Mouse (Mus musculus) cerebellum, adult 8-10 months (tissue): ENCODE results near the gene Cyp46a1.

ENCODE experiments used
- DNase-seq: peaks from one replicate; pipeline ENCODE4 v3.0.0; 2022

Gene Cyp46a1

DNA sequence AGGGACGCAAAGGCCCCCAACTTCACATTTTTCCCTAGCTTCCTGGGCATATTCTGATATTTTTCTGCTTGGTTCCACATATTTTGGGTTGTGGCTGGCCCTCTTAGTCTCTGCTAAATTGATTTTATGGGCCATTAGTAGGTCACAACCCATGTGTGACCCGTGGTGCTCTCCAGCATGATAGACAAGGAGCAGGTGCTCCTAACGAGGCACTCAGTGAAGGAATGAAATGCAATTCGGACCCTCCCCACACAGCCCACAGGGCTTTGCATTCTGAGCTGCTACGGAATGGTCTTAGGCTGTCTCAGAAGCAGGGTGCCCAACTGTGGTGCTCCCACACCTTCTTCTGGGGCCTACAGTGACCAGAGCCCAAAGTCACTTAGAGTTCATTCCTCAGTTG is 74.9 kb downstream of the Cyp46a1 start:
- DNase-seq, result no peak

DNA sequence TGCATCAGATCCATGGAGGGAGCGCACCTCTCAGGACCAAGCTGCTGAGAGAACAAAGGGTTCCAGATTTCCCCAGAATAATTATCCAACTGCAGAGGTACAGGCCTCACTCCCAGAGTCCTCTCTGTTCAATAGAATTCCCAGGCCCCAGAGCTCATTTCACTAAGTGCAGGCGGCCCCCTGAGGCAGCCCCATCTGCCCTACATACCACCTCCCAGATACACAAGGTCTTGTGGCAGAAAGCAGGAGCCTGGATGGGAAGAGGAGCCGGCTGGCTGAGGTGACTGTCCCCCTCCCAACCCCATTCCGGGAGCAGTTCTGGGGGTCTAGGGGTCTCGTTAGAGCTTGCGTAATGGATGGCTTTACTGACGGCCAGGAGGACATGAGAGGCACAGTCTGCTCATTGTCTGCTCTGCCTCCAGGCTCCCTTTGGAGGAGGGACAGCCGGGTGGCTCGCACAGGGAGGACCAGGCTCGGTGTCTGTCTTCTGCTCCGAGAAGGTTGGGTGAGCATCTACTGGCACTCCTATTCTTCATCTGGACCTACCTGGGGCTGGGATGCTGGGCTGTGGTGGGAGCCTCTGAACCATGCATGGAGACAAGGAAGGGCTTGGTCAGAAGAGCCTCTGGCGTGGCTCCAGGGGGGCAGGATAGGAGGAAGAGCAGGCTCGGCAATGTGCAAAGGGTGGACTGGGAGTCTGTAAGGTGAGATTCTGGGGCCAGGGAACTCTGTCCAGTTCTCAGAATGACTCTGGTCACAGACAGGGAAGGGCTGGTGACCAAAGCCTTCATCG is 76.4 kb downstream of the Cyp46a1 start:
- DNase-seq, result no peak
